Mouse (Mus musculus): ENCODE measurements around the gene Lamp3. TPM values are rescaled to one million over a fixed set of nuclear protein-coding genes. Genes with fewer than 3 reads are reported as not detected.
"Not testable (repeated sequence)": the region's sequence is repeated elsewhere in the genome, so short reads cannot be mapped to it uniquely, and the experiment has no call there.

The Lamp3 gene
- total RNA-seq (2022): under 1 TPM in 2 of 4 experiments, not detected in 2; 0.11 to 0.12 TPM

DNA sequence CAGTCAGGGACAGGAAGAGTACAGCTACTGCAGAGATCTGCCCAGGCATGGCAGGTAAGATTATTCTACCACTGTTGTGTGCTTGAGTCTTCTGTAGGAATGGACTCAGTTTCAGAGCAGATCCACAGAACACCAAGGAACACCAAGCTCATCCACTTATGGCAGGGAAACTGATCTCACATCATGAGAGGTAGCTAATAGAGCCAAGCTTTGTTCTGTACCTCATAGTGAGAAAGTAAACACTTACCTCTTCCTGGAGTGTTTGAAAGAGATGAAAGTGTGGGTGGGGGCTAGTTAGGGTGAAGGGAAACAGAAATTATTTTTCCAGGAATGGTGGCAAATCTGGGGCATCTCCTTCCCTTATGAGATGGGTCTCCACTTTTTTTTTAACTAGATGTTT is at the start of gene Lamp3:
TSS of gene Lamp3 (minus strand) at position 160 of the 400 bp plus-strand sequence.
- no peak for DNase-seq (ENCODE audit: low spot score in 2 of 2)

DNA sequence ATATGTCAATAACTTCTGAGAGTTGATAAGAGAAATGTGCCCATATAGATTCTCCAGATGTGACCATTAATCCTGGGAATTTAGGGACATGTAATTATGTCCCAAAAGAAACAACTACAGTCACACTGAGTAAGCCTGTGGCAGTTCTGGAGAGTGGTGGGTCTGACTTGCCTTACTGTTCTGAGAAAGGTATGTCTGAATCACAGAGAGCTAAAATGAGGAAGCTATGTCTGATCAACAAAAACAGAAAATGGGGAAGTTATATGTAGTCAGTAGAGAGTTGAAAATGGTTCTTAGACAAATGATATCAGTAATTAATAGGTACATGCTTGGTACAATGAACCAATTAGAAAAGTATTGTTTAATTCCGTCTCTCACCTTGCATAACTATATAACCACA is 26.7 kb upstream of the Lamp3 start:
- DNase-seq (ENCODE audit: low spot score in 2 of 2): no peak

DNA sequence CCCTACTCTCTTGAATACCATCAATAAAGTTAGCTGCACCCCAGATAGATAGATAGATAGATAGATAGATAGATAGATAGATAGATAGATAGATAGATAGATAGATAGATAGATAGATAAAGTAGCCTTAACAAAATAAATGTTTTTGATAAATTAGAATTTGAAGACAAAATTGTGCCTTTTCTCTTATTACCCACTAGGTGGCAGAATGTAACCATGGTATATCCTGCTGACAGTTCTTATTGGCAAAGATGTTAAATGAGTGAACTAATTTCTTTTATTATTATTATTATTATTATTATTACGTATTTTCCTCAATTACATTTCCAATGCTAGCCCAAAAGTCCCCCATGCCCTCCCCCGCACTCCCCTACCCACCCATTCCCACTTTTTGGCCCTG is 18.0 kb upstream of the Lamp3 start:
- not testable (repeated sequence) for DNase-seq (ENCODE audit: low spot score in 2 of 2)

DNA sequence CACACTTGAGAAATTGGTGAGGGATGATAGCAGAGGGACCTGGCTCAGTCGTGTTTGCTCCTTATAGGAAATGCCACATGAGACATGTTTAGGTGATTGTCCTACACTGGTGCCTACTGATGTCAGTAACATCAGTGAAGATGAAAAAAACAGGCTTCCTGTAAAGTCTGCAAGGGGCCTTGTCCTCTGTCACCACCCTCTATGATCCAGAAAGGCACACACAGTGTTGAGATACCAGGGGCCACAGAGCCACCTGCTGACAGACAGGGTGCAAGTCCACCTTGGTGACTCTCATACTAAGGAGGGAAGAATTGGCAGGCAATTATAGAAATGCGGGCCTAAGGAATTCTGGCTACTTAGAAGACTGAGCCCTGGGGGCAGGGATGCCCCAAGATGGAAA is 14.8 kb upstream of the Lamp3 start:
- no peak for DNase-seq (ENCODE audit: low spot score in 2 of 2)

DNA sequence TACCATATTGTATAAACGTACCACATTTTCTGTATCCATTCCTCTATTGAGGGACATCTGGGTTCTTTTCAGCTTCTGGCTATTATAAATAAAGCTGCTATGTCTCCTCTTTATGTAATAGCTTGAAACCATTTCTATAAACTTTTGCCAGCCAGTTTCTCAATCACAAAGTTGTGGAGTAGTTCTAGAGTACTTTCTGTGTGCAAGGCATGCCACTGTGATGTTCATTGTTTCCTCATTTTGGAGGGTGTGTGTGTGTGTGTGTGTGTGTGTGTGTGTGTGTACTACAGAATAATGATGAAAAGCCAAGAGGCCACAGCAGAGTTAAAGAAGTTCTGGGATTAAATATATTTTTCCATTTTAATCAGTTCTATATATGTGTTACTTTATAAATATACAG is 1.2 kb upstream of the Lamp3 start:
- DNase-seq (ENCODE audit: low spot score in 2 of 2): no peak

DNA sequence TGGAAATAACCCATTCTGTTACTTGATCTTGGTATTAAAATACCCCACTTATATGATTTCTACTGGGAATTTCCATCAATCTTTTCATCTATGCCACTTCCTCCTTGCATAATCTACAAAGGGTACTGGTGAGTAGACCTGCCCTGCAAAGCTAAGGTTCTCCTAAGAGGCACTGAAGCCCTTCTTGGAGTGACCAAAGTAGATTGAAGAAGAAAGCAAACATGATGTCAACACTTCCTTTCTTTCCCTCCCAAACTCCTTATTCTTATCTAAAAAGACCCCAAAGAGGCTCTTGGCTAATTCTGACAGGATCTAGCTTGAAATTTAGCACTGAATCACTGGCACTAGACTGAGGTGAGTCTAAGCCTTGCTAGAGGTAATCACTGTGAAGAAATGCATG is 7.0 kb downstream of the Lamp3 start:
- no peak for DNase-seq (ENCODE audit: low spot score in 2 of 2)

DNA sequence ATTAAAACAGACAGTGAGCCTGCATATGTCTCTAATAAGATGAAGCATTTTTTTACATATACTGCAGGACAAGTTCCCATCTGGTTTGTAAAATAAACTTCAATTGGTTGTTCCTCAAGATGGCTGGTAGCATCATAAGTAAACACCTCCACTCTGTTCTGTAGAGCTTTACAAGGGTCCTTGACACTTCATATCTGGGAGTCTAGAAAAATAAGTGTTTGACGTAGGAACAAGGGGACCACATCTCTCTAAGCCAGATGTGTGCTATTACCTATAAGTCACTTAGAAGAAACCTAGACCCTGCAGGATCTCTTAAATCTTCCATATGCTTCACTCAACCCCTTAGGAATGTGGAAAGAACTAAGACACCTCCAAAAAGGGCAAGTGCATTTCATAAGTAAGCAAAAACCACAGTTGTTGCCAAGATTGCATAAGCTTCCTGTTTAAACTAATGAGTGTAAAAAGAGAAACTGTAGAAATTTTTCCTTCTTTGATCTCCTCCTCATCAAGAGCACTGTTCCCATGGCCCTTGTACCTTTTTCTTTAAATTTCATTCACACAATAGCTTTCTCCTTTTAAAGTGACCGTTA is 35.3 kb downstream of the Lamp3 start:
- no peak for DNase-seq (ENCODE audit: low spot score in 2 of 2)

DNA sequence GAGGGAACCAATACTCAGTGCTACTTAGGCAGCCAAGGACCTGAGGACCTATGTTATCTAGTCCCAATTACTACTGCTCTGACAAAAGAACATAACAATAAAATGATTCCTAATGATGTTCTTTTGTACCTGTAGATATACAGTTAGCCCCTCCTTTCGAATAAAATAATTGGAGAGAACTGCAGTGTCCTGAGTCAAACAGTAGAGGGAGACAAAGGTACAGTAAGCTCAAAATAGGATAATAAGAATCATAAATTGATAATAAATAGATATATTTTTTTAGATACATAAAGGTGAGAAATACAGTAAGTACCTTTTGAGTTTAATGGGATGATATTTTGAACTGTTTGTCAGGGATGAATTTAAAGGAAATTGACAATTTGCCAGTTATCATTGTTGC is 39.9 kb downstream of the Lamp3 start:
- DNase-seq (ENCODE audit: low spot score in 2 of 2): no peak

DNA sequence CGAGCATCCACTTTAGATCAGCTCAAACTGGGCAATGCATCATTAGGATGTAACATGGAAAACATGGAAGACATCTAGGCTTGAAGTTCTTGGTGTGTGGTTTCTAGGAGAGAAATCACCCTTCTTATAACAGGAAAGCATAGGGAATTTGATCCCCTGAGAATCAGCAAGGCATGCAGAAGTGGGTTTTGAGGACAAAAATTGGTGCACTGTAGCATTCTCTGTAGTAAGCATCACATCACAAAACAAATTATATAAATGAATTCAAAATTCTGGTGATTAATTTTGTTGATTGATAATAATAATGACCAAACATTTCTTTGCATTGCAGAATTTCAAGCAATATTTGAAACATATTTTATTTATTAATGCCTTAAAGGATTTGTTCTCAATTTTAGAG is 76.4 kb downstream of the Lamp3 start, which contains the start of gene Olfr171:
TSS of gene Olfr171 (minus strand) at position 101 of the 400 bp plus-strand sequence.
- no peak for DNase-seq (ENCODE audit: low spot score in 2 of 2)

DNA sequence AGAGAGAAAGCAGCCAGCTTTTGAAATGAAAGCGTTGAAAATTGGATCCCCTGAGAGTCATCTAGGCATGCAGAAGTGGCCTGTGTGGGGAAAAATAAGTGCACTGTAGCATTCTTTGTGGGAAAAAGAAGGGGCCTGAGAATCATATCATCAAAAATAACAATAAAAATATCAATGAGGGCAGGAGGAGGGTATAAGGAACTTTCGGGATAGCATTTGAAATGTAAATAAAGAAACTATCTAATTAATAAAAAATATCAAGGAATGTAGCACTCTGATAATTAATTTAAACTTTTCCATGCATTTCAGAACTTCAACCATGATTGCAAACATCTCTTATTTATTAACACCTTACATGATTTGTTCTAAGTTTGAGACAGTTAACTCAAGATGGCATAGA is 94.4 kb downstream of the Lamp3 start, which contains the start of gene Olfr170:
TSS of gene Olfr170 (minus strand) at position 101 of the 400 bp plus-strand sequence.
- DNase-seq (ENCODE audit: low spot score in 2 of 2): not testable (repeated sequence)

Other genes with a start within 250 kb of the Lamp3 start
- not detected for gene Olfr166, start 222.7 kb downstream of the Lamp3 start, total RNA-seq (2022)
- gene Olfr167, start 184.1 kb downstream of the Lamp3 start, total RNA-seq (2022): not detected
- not detected for gene Olfr168, start 170.8 kb downstream of the Lamp3 start, total RNA-seq (2022)
- not detected for gene Olfr169, start 134.6 kb downstream of the Lamp3 start, total RNA-seq (2022)
- not detected for gene Olfr170, start 94.5 kb downstream of the Lamp3 start, total RNA-seq (2022)
- not detected for gene Olfr171, start 76.5 kb downstream of the Lamp3 start, total RNA-seq (2022)
- under 1 TPM; 0.34 to 0.95 (median 0.45) TPM for gene B3gnt5, start 53.8 kb upstream of the Lamp3 start, total RNA-seq (2022)